Mouse (Mus musculus): ENCODE results near the gene Kmt5c. TPM values are rescaled to one million over a fixed set of nuclear protein-coding genes. Genes with fewer than 3 reads are reported as not detected.
"Not testable (repeated sequence)": the region's sequence is repeated elsewhere in the genome, so short reads cannot be mapped to it uniquely, and the experiment has no call there.

Kmt5c gene
- polyA plus RNA-seq, 3 experiments from 2014 or later, result 22.6 to 25.7 (median 24.9) TPM

DNA sequence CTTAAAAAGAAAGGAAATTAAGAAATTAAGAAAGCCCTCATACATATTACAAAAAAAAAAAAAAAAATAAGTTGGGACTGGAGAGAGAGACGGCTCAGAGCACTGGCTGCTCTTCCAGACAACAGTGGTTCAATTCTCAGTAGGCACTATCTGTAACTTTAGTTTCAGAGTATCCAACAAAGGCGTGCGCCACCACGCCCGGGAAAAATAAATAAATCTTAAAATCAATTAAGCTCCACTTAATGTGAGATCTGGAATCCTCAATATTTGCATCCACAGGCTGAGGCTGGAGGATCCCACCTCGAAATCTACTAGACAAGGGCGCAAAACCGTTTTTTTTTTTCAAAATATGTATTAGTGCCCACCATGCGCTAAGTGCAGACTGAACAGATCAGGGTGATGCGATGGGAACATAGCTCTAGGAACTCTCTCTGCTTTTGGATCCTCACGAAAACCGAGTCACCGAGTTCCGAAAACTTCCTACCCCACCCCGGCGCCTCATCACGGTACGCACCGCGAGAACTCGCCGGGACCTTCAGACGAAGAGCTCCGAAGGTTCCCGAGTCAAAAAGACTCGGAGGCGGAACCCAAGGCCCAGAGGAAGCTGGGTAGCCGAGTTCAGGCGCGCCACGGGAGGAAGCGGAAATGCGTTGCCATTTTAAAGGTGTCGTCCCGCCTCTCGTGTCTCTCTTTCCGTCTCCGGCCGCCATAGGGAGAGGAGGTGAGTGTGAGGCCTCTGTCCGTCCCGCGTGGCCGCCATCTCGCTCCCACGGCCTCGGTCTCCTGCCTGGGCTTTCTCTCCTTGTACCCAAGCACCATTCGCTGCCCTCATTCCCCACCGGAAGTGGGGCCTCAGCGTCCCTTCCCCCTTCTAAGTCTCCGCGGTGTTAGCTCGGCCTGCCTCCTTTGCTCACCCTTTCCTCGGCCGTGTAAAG is 52.6 kb downstream of the Kmt5c start, which contains the start of gene Rpl28:
TSS of gene Rpl28 (plus strand) at position 597 of the 935 bp plus-strand sequence.
- ATAC-seq, result peak; percentile 94

DNA sequence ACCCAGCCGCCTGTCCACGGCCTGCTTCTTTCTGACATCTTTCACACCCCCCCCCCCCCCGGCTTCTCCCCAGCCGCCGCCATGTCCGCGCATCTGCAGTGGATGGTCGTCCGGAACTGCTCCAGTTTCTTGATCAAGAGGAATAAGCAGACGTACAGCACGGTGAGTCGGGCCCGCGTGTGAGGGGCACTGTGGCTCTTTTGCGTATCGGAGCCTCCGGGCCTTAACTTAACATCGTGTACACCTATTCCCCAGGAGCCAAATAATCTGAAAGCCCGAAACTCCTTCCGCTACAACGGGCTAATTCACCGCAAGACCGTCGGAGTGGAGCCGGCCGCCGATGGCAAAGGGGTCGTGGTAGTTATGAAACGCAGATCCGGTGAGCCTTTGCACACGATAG is 53.3 kb downstream of the Kmt5c start:
- ATAC-seq, result not testable (repeated sequence)

DNA sequence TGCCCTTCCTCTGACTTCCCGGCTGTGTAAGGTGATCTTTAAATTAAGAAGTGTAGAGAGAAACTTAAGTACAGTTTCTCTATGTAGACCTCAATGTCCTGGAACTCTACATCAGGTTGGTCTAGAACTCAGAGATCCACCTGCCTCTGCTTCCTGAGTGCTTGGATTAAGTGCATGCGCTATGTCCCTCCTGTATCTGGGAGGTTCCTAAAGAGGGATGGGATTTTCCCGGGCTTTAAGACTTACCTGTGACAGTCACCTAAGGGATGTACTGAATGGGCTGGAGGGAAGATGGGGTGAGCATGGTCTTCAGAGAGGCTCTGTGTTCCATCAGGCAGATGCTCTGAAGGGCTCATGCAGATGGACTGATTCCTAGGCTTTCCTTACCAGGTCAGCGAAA is 53.8 kb downstream of the Kmt5c start:
- no peak for ATAC-seq

DNA sequence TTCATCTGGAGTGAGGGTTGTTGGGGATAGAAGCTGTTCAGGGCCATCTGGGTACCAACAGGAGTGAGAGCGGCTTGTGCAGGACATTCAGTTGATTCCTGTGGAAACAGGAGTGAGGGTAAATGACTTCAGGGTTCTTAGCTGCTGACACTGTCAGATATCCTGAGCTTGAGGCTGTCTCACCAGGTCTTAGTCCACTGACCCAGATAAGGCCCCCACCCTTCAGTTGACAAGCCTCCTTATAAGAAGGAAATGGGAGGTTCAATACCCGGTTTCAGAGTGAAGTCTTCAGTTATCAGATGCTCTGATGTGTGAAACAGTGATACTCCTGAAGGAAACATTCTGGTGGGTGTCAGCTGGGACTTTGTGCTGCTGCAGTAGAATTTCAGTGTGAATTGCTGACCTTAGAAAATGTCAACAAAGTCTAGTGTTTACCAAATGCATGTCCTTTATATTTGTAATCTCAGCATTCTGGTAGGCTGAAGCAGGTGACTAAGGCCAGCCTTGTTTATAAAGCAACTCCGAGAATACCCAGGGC is 54.8 kb downstream of the Kmt5c start:
- ATAC-seq, result no peak

DNA sequence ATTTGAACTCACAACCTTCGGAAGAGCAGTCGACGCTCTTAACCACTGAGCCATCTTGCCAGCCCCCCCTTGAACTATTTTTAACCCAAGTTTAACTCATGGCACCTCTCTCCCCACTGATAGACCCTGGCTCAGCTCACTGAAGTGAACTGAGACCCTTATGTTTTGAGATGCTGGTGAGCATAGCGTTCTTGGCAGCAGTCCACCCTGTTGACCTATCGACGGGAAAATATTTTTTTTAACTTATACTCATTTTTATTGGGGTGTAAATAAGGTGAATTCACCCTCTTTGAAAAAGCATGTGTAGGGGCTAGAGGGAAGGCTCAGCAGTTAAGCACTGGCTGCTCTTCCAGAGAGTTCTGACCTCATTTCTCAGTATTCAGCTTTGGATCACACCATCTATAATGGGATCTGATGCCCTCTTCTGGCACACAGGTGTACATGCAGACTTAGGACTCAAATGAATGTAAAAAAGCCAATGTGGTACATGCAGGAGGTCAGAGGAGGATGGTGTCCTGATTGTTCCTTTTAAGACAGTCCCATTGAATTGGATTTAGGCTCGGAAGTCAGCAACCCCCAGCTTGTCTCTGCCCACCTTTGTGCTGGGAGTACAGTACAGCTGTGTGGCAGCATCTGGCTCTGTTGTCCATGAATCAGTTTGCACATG is 56.0 kb downstream of the Kmt5c start:
- peak; percentile 24 for ATAC-seq

Other genes with a start within 250 kb of the Kmt5c start
- gene Ppp1r12c, start 238.4 kb upstream of the Kmt5c start, polyA plus RNA-seq (2017; shearing (Covaris generic)), result 10 to 100 TPM; 19.1 to 23.9 (median 19.4) TPM
- gene Tnnt1, start 223.7 kb upstream of the Kmt5c start, polyA plus RNA-seq (2017; shearing (Covaris generic)), result 1 to 10 TPM; 6.4 to 8.0 (median 6.9) TPM
- 1 to 10 TPM in 2 of 3 experiments, under 1 TPM in 1; 0.48 to 3.4 (median 1.4) TPM for gene Tnni3, start 215.9 kb upstream of the Kmt5c start, polyA plus RNA-seq (2017; shearing (Covaris generic))
- 1 to 10 TPM; 1.3 to 2.1 (median 1.3) TPM for gene Dnaaf3, start 207.7 kb upstream of the Kmt5c start, polyA plus RNA-seq (2017; shearing (Covaris generic))
- under 1 TPM in 1 of 3 experiments, not detected in 2; 0.83 TPM for gene Syt5, start 192.6 kb upstream of the Kmt5c start, polyA plus RNA-seq (2017; shearing (Covaris generic))
- not detected for gene Ptprh, start 136.1 kb upstream of the Kmt5c start, polyA plus RNA-seq (2017; shearing (Covaris generic))
- 1 to 10 TPM; 3.1 to 4.1 (median 4.0) TPM for gene Tmem86b, start 108.7 kb upstream of the Kmt5c start, polyA plus RNA-seq (2017; shearing (Covaris generic))
- 10 to 100 TPM in 1 of 3 experiments, 1 to 10 TPM in 2; 7.7 to 13.6 (median 9.7) TPM for gene Ppp6r1, start 81.1 kb upstream of the Kmt5c start, polyA plus RNA-seq (2017; shearing (Covaris generic))
- gene Hspbp1, start 55.0 kb upstream of the Kmt5c start, polyA plus RNA-seq (2017; shearing (Covaris generic)), result 10 to 100 TPM; 41.5 to 52.0 (median 46.5) TPM
- under 1 TPM in 1 of 3 experiments, not detected in 2; 0.62 TPM for gene Brsk1, start 49.5 kb upstream of the Kmt5c start, polyA plus RNA-seq (2017; shearing (Covaris generic))
- gene Tmem150b, start 14.9 kb upstream of the Kmt5c start, polyA plus RNA-seq (2017; shearing (Covaris generic)), result not detected
- gene Cox6b2, start 13.0 kb downstream of the Kmt5c start, polyA plus RNA-seq (2017; shearing (Covaris generic)), result 1 to 10 TPM in 1 of 3 experiments, under 1 TPM in 1, not detected in 1; 0.86 to 1.4 TPM
- not detected for gene Fam71e2, start 31.2 kb downstream of the Kmt5c start, polyA plus RNA-seq (2017; shearing (Covaris generic))
- gene Il11, start 42.7 kb downstream of the Kmt5c start, polyA plus RNA-seq (2017; shearing (Covaris generic)), result not detected
- gene Tmem190, start 42.8 kb downstream of the Kmt5c start, polyA plus RNA-seq (2017; shearing (Covaris generic)), result not detected
- under 1 TPM in 1 of 3 experiments, not detected in 2; 0.90 TPM for gene Tmem238, start 49.5 kb downstream of the Kmt5c start, polyA plus RNA-seq (2017; shearing (Covaris generic))
- 100 to 1,000 TPM; 324 to 638 (median 419) TPM for gene Rpl28, start 52.8 kb downstream of the Kmt5c start, polyA plus RNA-seq (2017; shearing (Covaris generic))
- 10 to 100 TPM; 13.2 to 64.5 (median 31.1) TPM for gene Ube2s, start 72.5 kb downstream of the Kmt5c start, polyA plus RNA-seq (2017; shearing (Covaris generic))
- gene Shisa7, start 104.6 kb downstream of the Kmt5c start, polyA plus RNA-seq (2017; shearing (Covaris generic)), result not detected
- 10 to 100 TPM; 26.6 to 36.5 (median 34.4) TPM for gene Isoc2b, start 130.1 kb downstream of the Kmt5c start, polyA plus RNA-seq (2017; shearing (Covaris generic))
- gene Isoc2a, start 137.0 kb downstream of the Kmt5c start, polyA plus RNA-seq (2017; shearing (Covaris generic)), result under 1 TPM; 0.58 to 0.92 (median 0.70) TPM
- gene Gm36210, start 166.4 kb downstream of the Kmt5c start, polyA plus RNA-seq (2017; shearing (Covaris generic)), result not detected
- gene Zfp628, start 175.1 kb downstream of the Kmt5c start, polyA plus RNA-seq (2017; shearing (Covaris generic)), result 1 to 10 TPM in 2 of 3 experiments, under 1 TPM in 1; 0.93 to 1.8 (median 1.6) TPM
- under 1 TPM in 2 of 3 experiments, not detected in 1; 0.34 to 0.44 TPM for gene Nat14, start 181.9 kb downstream of the Kmt5c start, polyA plus RNA-seq (2017; shearing (Covaris generic))
- gene Ssc5d, start 185.7 kb downstream of the Kmt5c start, polyA plus RNA-seq (2017; shearing (Covaris generic)), result not detected
- gene Sbk2, start 224.3 kb downstream of the Kmt5c start, polyA plus RNA-seq (2017; shearing (Covaris generic)), result 1 to 10 TPM in 2 of 3 experiments, not detected in 1; 1.2 to 2.0 TPM
- not detected for gene Sbk3, start 231.1 kb downstream of the Kmt5c start, polyA plus RNA-seq (2017; shearing (Covaris generic))

Measured in inflammation-experienced regulatory T-cells, adult 6 months (primary cell).